Mouse (Mus musculus): ENCODE data around the gene Mfsd6.

GRCm38 (mm10) chr1:52728857-52729489 lies 1.7 kb upstream of the Mfsd6 start:
- no peak for TF ChIP-seq CHD2 (IDR thresholded peaks at IDR 0.05; ENCODE audit: low read depth, low read length)
- TF ChIP-seq ZNF384 (IDR thresholded peaks at IDR 0.05; ENCODE audit: low read depth, low read length), result no peak
- TF ChIP-seq HCFC1 (IDR thresholded peaks at IDR 0.05; ENCODE audit: borderline replicate concordance, insufficient read depth, low read length), result no peak

Measured in ES-E14 (cell line).